Mouse (Mus musculus) brain, embryonic 14.5 days (tissue): ENCODE measurements around the gene Cnnm4.

Source experiments
- CTCF ChIP-seq: fragments of 200-500 bp; IDR thresholded peaks from 2 replicates; pipeline ENCODE4 v1.5.1; 2012; ENCODE audit warnings: inconsistent platforms, mild to moderate bottlenecking, moderate library complexity, borderline replicate concordance; ENCODE audit not compliant: insufficient read depth, insufficient read length; ENCODE audit errors: extremely low read depth
- POLR2A ChIP-seq: fragments of 200-500 bp; IDR thresholded peaks from 2 replicates; pipeline ENCODE4 v1.6.1; 2012; ENCODE audit warnings: mild to moderate bottlenecking, inconsistent platforms, borderline replicate concordance; ENCODE audit not compliant: poor library complexity, insufficient read depth, insufficient read length, severe bottlenecking; ENCODE audit errors: extremely low read depth

GRCm38 (mm10) chr1:36557457-36558011 lies 86.1 kb downstream of the Cnnm4 start:
- TF ChIP-seq POLR2A (no peak), CTCF (no peak)
